Mouse (Mus musculus): ENCODE measurements around the gene Muc5b.

GRCm38 (mm10) chr7:141822582-141823261 is 16.1 kb upstream of the Muc5b start:
- TF ChIP-seq CTCF (IDR thresholded peaks at IDR 0.05; ENCODE audit: control insufficient read depth, insufficient read depth, insufficient read length) (no peak), MAX (IDR thresholded peaks at IDR 0.05) (no peak)
